Mouse (Mus musculus) myocyte (in vitro differentiated cells): ENCODE measurements around the gene Gm10053.

Experiments
- CEBPB ChIP-seq: IDR thresholded peaks from 2 replicates; pipeline ENCODE4 v1.6.1; 2011; ENCODE audit warnings: mild to moderate bottlenecking, moderate library complexity; ENCODE audit not compliant: poor library complexity, insufficient read depth, severe bottlenecking
- E2F4 ChIP-seq: IDR thresholded peaks from one replicate; pipeline ENCODE4 v1.6.1; 2011; ENCODE audit warnings: mild to moderate bottlenecking, control low read depth, moderate library complexity; ENCODE audit not compliant: insufficient read depth
- MYOD1 ChIP-seq, 3 experiments: IDR thresholded peaks; one replicate each; pipeline ENCODE4 v1.6.1; 2011; ENCODE audit warnings: control low read depth in 2 of 3, low read depth in 2 of 3, mild to moderate bottlenecking in 2 of 3, moderate library complexity in 1 of 3; ENCODE audit not compliant: insufficient read length in 2 of 3, control insufficient read depth in 1 of 3
- POLR2A ChIP-seq: IDR thresholded peaks from one replicate; pipeline ENCODE4 v1.6.1; 2011; ENCODE audit warnings: low read depth, mild to moderate bottlenecking, control low read depth, moderate library complexity; ENCODE audit not compliant: insufficient read length
- TCF12 ChIP-seq: IDR thresholded peaks from one replicate; pipeline ENCODE4 v1.6.1; 2011; ENCODE audit warnings: mild to moderate bottlenecking, control low read depth; ENCODE audit not compliant: poor library complexity, insufficient read depth, severe bottlenecking

DNA sequence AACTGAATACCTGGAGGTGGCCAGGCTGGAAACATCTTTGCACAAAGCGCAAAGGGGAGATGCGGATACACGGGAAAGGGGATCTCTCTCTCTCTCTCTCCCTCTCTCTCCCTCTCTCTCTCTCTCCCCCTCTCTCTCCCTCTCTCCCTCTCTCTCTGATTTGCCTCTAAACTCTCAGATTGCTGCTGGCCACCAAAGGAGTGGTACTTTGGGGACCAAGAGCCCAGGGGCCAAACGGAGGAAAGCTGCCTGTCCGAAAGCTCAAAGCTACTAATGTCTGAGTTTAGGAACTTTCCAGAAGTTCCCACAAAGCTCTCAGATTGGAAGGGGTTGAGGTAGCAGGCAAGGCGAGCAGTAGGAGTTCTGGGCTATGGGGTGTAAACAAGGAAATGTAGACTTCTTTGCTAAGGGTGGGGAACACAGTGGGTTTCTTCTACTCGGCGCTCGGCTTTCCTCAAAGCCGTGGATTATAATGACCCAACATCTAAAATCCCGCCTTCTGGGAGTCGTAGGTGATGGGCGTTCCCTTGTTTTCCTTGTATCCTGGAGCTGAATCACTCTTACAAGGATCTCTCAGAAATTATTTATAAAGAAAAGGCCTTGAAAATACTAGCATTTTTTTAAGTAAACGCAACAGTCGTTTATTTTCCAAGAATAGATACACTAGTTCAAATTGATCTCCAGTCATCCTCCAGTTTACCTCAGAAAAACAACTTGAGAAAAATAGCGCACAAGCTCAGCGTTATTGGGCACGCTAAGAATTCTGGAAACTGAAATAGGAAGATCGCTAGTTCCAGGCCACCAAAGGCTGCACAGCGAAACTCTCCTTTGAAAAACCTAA, 22.6 kb downstream of the Gm10053 start:
- TF ChIP-seq MYOD1 (IDR thresholded peaks at IDR 0.05; ENCODE audit: control insufficient read depth in 1 of 3, insufficient read length in 2 of 3, low read depth in 2 of 3) = no peak
- TF ChIP-seq POLR2A = no peak
- TF ChIP-seq CEBPB = no peak
- no peak for TF ChIP-seq TCF12
- no peak for TF ChIP-seq E2F4
